Mouse (Mus musculus): Measurements from ENCODE around the gene Tmtc4. TPM values are rescaled to one million over a fixed set of nuclear protein-coding genes. Genes with fewer than 3 reads are reported as not detected.
A peak's percentile ranks its signal among the peaks of the same experiment; 100 is the strongest.

Gene Tmtc4
- polyA plus RNA-seq, 1 experiment from 2014 or later = 21.7 TPM

DNA sequence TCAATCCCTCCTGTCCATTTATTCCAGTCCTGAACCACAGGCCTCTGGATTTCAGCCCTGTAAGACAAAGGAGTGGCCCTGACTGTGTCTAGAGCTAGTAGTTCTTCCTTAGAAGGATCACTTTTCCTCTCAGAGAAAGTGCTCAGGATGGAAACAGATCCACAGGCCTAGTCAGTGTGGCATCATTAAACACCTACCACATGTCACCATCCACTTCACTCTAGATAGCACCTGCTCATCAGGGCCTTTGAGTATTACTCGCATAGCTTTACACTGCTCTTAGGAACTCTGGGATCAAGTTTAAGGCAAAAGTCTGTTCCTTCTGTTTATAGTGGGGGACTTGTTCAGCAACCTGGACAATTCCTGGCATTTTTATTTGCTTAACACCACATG, 95.4 kb downstream of the Tmtc4 start:
- no peak for ATAC-seq (replicated peaks; ENCODE audit: insufficient number of reproducible peaks, low FRiP score, low TSS enrichment)
- H3K27me3 ChIP-seq (ENCODE audit: control insufficient read depth, insufficient read depth, low read length) = 0 out of 2 replicates have a peak, but pooled peaks cover 2% of the 10 kb centered on the region
- H3K4me2 ChIP-seq = no peak overlapping the region
- no peak overlapping the region for H3K4me3 ChIP-seq (ENCODE audit: low read depth, low read length)
- no peaks in the 10 kb centered on the region for H3K36me3 ChIP-seq (ENCODE audit: control insufficient read depth, insufficient read depth, low read length)
- no peak overlapping the region for H3K9ac ChIP-seq (ENCODE audit: low read depth, low read length)
- 54% methylated on average over 1 of the region's 1 CpGs for WGBS (ENCODE audit: insufficient replicate concordance)
- no peaks in the 10 kb centered on the region for H3K9me3 ChIP-seq (replicated peaks; ENCODE audit: control insufficient read depth, low read length)
- peaks cover 12% of the 10 kb centered on the region for H3K4me1 ChIP-seq (ENCODE audit: control insufficient read depth, insufficient read depth, low read length)
- H3K27ac ChIP-seq (ENCODE audit: low read depth, low read length) = peak overlapping the region; percentile 69

DNA sequence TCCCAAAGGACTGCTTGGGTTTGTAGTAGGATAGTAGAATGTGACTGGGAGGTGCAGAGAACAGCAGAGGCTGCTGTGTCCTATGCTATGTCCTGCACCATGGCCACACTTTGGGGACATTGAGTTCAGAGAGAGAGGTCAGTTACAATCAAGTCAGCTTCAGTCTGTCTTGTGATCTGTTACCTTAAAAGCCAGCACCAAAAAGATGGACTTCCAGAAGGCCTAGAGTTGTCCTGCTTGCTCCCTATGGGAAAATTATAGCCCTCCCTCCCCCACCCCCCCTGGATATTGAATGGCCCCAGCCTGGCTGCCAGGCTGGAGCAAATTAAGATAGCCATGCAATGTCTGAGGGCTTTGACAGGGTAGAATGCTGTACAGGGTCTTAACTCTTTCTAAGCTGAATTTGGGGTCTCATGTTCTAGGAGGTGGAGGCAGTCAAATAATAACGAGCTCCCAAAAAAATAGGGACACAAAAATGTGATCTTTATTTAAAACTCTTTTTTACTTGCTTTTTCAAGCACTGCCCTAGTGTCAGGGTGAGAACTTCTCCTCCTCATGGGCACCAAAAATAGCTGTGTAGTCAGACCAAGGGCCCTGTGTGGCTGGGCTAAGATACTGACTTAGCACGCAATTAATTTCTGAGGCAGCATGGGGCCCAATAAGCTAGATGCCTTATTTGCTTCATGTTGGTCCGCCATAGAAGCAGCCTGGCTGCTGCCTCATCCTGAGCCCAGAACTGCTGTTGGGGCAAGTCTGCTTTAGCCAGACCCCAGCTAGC, 95.9 kb downstream of the Tmtc4 start:
- Histone ChIP-seq H3K9me3 (replicated peaks; ENCODE audit: control insufficient read depth, low read length) (no peaks in the 10 kb centered on the region), H3K36me3 (ENCODE audit: control insufficient read depth, insufficient read depth, low read length) (no peaks in the 10 kb centered on the region), H3K4me1 (ENCODE audit: control insufficient read depth, insufficient read depth, low read length) (peaks cover 12% of the 10 kb centered on the region), H3K4me3 (ENCODE audit: low read depth, low read length) (no peak overlapping the region), H3K9ac (ENCODE audit: low read depth, low read length) (no peak overlapping the region), H3K27ac (ENCODE audit: low read depth, low read length) (peak overlapping the region; percentile 69), H3K27me3 (ENCODE audit: control insufficient read depth, insufficient read depth, low read length) (0 out of 2 replicates have a peak, but pooled peaks cover 2% of the 10 kb centered on the region), H3K4me2 (no peak overlapping the region; the same call in 1 of the 2 replicates)
- no peak for ATAC-seq (replicated peaks; ENCODE audit: insufficient number of reproducible peaks, low FRiP score, low TSS enrichment)
- WGBS (ENCODE audit: insufficient replicate concordance) = 57% methylated on average over 3 of the region's 3 CpGs

DNA sequence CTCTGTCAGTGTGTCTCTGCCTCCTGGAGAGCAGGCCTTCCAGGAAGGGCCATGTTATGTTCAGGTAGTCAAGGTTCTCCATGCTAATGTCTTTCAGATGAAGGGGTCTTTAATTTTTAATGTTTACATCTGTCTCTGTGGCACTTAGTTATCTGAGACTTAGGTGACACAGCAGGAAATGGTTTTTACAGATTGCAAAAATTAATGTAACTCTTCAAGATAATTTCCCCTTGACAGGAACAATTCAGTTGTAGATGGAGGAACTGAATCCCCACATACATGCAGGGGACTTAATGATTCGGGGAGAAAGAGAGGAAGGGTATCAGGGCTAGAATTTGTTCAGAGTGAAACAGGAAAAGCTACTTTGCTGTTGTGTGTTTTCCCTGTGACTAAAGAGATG, 96.6 kb downstream of the Tmtc4 start:
- no peak overlapping the region for H3K4me3 ChIP-seq (ENCODE audit: low read depth, low read length)
- 80% methylated on average over 1 of the region's 1 CpGs for WGBS (ENCODE audit: insufficient replicate concordance)
- no peak overlapping the region for H3K4me2 ChIP-seq
- H3K27ac ChIP-seq (ENCODE audit: low read depth, low read length) = no peak overlapping the region
- H3K9ac ChIP-seq (ENCODE audit: low read depth, low read length) = no peak overlapping the region
- ATAC-seq (replicated peaks; ENCODE audit: insufficient number of reproducible peaks, low FRiP score, low TSS enrichment) = no peak
- H3K9me3 ChIP-seq (replicated peaks; ENCODE audit: control insufficient read depth, low read length) = no peaks in the 10 kb centered on the region
- peaks cover 12% of the 10 kb centered on the region for H3K4me1 ChIP-seq (ENCODE audit: control insufficient read depth, insufficient read depth, low read length)
- no peaks in the 10 kb centered on the region for H3K36me3 ChIP-seq (ENCODE audit: control insufficient read depth, insufficient read depth, low read length)
- H3K27me3 ChIP-seq (ENCODE audit: control insufficient read depth, insufficient read depth, low read length) = 0 out of 2 replicates have a peak, but pooled peaks cover 2% of the 10 kb centered on the region

DNA sequence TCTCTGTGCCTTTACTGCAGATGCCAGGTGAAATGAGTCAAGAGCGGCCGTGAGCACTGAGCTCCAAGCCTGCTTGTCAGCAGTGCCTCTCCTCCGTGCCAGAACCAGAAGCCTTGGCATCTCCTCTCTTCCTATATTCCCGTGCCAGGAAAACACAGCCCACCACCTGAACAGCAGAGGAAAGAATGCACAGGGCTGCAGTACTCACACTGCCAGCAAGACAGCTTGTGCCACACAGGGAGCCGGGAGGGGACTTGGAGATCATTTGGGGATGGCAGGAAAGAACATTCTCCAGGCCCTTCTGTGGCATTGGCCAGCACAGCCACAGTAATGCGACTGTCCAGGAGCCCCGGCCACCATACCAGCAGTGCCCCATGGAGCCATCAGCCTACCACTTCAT, 97.9 kb downstream of the Tmtc4 start:
- H3K27ac ChIP-seq (ENCODE audit: low read depth, low read length) = no peak overlapping the region
- 93% methylated on average over 7 of the region's 7 CpGs for WGBS (ENCODE audit: insufficient replicate concordance)
- ATAC-seq (replicated peaks; ENCODE audit: insufficient number of reproducible peaks, low FRiP score, low TSS enrichment) = no peak

DNA sequence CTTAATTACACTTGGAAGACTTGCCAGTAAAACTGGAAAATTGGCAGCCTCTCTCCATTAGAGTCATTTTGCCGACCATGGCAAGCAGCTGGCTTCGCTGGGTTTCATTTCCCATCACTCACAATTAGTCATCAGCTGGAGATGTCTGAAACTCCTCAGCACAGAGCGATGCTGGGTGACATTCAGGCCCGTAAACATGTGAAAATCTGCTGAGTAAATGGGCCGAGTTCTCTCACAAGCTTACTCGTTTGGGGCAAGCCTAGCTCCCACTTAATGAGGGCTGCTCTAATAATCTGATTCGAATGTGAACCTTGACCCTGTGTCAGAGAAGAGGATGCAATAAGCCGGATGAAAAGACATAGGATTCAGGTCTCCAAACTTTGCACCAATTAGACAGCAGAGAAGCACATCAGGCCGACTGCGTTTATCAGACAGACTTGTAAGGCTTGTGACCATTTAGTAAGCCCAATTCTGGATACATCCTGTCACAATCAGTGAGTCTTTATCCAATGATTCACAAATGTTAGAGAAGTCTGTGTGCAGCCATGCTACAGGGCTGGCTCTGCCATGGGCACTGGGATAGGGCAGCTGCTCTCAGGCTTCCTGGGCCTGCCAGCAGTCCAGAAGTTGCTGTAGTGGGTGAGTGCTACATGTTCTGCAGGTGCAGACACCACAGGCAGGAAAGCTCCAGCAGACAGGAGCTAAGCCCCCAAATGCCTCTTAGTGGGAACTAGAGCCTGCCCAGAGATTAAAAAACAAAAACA, 99.8 kb downstream of the Tmtc4 start:
- Histone ChIP-seq H3K4me2 (no peak overlapping the region), H3K9me3 (replicated peaks; ENCODE audit: control insufficient read depth, low read length) (no peaks in the 10 kb centered on the region), H3K9ac (ENCODE audit: low read depth, low read length) (no peak overlapping the region), H3K36me3 (ENCODE audit: control insufficient read depth, insufficient read depth, low read length) (no peaks in the 10 kb centered on the region), H3K4me1 (ENCODE audit: control insufficient read depth, insufficient read depth, low read length) (peaks cover 15% of the 10 kb centered on the region), H3K27ac (ENCODE audit: low read depth, low read length) (no peak overlapping the region), H3K27me3 (ENCODE audit: control insufficient read depth, insufficient read depth, low read length) (0 out of 2 replicates have a peak, but pooled peaks cover 2% of the 10 kb centered on the region), H3K4me3 (ENCODE audit: low read depth, low read length) (no peak overlapping the region)
- ATAC-seq (replicated peaks; ENCODE audit: insufficient number of reproducible peaks, low FRiP score, low TSS enrichment) = no peak
- WGBS (ENCODE audit: insufficient replicate concordance) = 62% methylated on average over 10 of the region's 10 CpGs

More for the DNA sequence above, 97.9 kb downstream of the Tmtc4 start:
- Histone ChIP-seq H3K36me3 (ENCODE audit: control insufficient read depth, insufficient read depth, low read length) (no peaks in the 10 kb centered on the region), H3K27me3 (ENCODE audit: control insufficient read depth, insufficient read depth, low read length) (0 out of 2 replicates have a peak, but pooled peaks cover 2% of the 10 kb centered on the region), H3K4me1 (ENCODE audit: control insufficient read depth, insufficient read depth, low read length) (peaks cover 15% of the 10 kb centered on the region), H3K9me3 (replicated peaks; ENCODE audit: control insufficient read depth, low read length) (no peaks in the 10 kb centered on the region), H3K9ac (ENCODE audit: low read depth, low read length) (no peak overlapping the region), H3K4me2 (no peak overlapping the region), H3K4me3 (ENCODE audit: low read depth, low read length) (no peak overlapping the region)

DNA sequence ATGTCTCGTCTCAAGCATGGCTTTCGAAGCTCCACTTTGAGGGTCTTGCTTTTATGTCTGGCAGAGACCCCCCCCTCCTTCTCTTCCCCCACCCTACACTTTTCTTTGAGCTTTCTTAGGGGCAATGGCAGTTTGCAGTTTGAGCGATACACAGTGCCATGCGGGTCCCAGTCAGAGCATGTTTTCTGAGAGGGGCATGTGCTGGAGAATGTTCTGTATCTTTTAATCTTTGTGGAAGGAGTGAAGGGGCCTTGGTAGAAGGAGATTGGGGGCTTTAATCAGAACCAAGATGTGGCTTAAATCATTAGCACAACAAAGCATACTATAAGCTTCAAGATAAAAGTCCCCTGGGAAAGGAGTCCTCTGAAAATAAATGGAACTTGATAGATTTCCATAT, 100.4 kb downstream of the Tmtc4 start:
- WGBS (ENCODE audit: insufficient replicate concordance) = 73% methylated on average over 4 of the region's 4 CpGs
- no peak for ATAC-seq (replicated peaks; ENCODE audit: insufficient number of reproducible peaks, low FRiP score, low TSS enrichment)

DNA sequence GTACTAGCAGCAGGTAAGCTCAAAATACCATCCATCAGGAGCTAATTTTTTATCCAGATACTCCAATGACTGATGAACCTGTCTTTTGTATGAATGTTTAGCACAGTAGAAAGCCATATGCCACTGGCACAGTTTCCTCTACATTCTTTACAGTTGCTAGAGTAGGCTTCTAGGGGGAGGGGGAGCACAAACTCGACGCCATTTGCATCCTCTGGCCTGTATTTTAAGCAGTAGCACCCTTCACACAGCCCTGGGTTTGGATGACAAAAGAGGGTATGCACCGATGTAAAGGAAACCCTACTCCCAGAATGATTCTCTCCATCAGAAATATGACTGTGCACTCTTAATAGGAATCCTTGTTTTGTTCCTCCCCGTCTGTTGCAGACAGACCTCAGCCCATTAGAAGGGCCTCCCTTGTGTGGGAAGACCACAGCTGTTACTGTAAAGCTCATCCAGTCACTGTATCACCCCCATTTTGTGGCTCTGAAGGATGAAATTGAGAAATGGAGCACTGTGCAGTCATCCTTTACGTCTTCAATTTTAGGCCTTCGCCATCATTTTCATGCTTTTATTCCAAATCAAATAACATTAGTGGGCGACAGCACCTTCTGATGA, 100.9 kb downstream of the Tmtc4 start:
- no peaks in the 10 kb centered on the region for H3K36me3 ChIP-seq (ENCODE audit: control insufficient read depth, insufficient read depth, low read length)
- 83% methylated on average over 7 of the region's 7 CpGs for WGBS (ENCODE audit: insufficient replicate concordance)
- no peak overlapping the region for H3K4me3 ChIP-seq (ENCODE audit: low read depth, low read length)
- no peak overlapping the region for H3K27ac ChIP-seq (ENCODE audit: low read depth, low read length)
- 0 out of 2 replicates have a peak, but pooled peaks cover 2% of the 10 kb centered on the region for H3K27me3 ChIP-seq (ENCODE audit: control insufficient read depth, insufficient read depth, low read length)
- ATAC-seq (replicated peaks; ENCODE audit: insufficient number of reproducible peaks, low FRiP score, low TSS enrichment) = no peak
- no peak overlapping the region for H3K4me2 ChIP-seq
- no peaks in the 10 kb centered on the region for H3K9me3 ChIP-seq (replicated peaks; ENCODE audit: control insufficient read depth, low read length)
- peaks cover 9% of the 10 kb centered on the region for H3K4me1 ChIP-seq (ENCODE audit: control insufficient read depth, insufficient read depth, low read length)
- H3K9ac ChIP-seq (ENCODE audit: low read depth, low read length) = no peak overlapping the region

More for the DNA sequence above, 100.4 kb downstream of the Tmtc4 start:
- H3K4me3 ChIP-seq (ENCODE audit: low read depth, low read length) = no peak overlapping the region
- peaks cover 15% of the 10 kb centered on the region for H3K4me1 ChIP-seq (ENCODE audit: control insufficient read depth, insufficient read depth, low read length)
- H3K27me3 ChIP-seq (ENCODE audit: control insufficient read depth, insufficient read depth, low read length) = 0 out of 2 replicates have a peak, but pooled peaks cover 2% of the 10 kb centered on the region
- no peaks in the 10 kb centered on the region for H3K9me3 ChIP-seq (replicated peaks; ENCODE audit: control insufficient read depth, low read length)
- H3K27ac ChIP-seq (ENCODE audit: low read depth, low read length) = no peak overlapping the region
- no peaks in the 10 kb centered on the region for H3K36me3 ChIP-seq (ENCODE audit: control insufficient read depth, insufficient read depth, low read length)
- no peak overlapping the region for H3K4me2 ChIP-seq
- no peak overlapping the region for H3K9ac ChIP-seq (ENCODE audit: low read depth, low read length)

DNA sequence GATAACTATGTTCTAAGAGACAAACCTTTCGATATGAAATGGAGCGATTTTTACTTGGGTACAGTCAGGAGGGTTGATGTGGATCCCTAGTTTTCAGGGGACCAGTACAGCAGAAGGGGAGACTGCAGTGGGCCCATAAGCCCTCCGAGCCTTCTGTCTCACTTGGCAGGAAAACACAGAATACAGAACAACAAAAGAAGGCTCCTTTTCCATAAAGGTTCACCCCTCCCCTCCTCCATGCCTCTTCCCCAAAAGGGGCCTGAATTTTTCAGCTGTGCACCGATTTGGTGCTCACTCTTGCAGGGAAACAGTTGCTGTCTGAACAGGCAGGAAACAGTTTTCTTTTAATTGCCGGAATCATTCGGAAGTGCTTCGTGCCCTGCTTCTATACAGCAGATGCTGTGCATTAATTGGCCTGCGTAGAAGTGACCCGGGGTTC, 101.6 kb downstream of the Tmtc4 start:
- no peaks in the 10 kb centered on the region for H3K36me3 ChIP-seq (ENCODE audit: control insufficient read depth, insufficient read depth, low read length)
- peaks cover 4% of the 10 kb centered on the region for H3K4me1 ChIP-seq (ENCODE audit: control insufficient read depth, insufficient read depth, low read length)
- no peak overlapping the region for H3K4me2 ChIP-seq
- H3K9me3 ChIP-seq (replicated peaks; ENCODE audit: control insufficient read depth, low read length) = no peaks in the 10 kb centered on the region
- WGBS (ENCODE audit: insufficient replicate concordance) = 77% methylated on average over 9 of the region's 9 CpGs
- H3K4me3 ChIP-seq (ENCODE audit: low read depth, low read length) = no peak overlapping the region
- no peak overlapping the region for H3K9ac ChIP-seq (ENCODE audit: low read depth, low read length)
- H3K27ac ChIP-seq (ENCODE audit: low read depth, low read length) = no peak overlapping the region
- ATAC-seq (replicated peaks; ENCODE audit: insufficient number of reproducible peaks, low FRiP score, low TSS enrichment) = no peak
- H3K27me3 ChIP-seq (ENCODE audit: control insufficient read depth, insufficient read depth, low read length) = 0 out of 2 replicates have a peak, but pooled peaks cover 2% of the 10 kb centered on the region

All from heart, embryonic 11.5 days (tissue).